Mouse (Mus musculus) T-helper 17 cell (primary cell): ENCODE measurements around the gene Susd1.

Experiments
- in situ Hi-C, 2 experiments: fragments of 300-600 bp; cut with MboI, MseI; formaldehyde crosslinking; loops; 1 replicate in 1 of 2; 2 replicates in 1 of 2; pipeline ENCODE4 v1.15.1; 2025; ENCODE audit warnings: high pct_unique_total_duplicates in 2 of 2

The Susd1 gene

GRCm38 (mm10) chr4:59349425-59350185 lies 88.8 kb downstream of the Susd1 start:
- in situ Hi-C loops = no loop called here

- in situ Hi-C loops = no loop called here
These were observed 97.7 kb downstream of the Susd1 start for GRCm38 (mm10) chr4:59340714-59341113.

- in situ Hi-C loops = no loop called here
These were observed 98.4 kb downstream of the Susd1 start for GRCm38 (mm10) chr4:59340046-59340445.

GRCm38 (mm10) chr4:59338896-59339535 lies 99.4 kb downstream of the Susd1 start:
- in situ Hi-C loops = loop anchor here (5.0 kb wide), 4 partner anchors 87 to 247 kb away; no protein-coding TSS in a partner anchor

GRCm38 (mm10) chr4:59337533-59337885 lies 100.9 kb downstream of the Susd1 start:
- in situ Hi-C loops = loop anchor here (5.0 kb wide), 4 partner anchors 85 to 245 kb away; no protein-coding TSS in a partner anchor

- in situ Hi-C loops = loop anchor here (5.0 kb wide), 4 partner anchors 85 to 245 kb away; no protein-coding TSS in a partner anchor
These were observed 101.4 kb downstream of the Susd1 start for GRCm38 (mm10) chr4:59336846-59337532.

GRCm38 (mm10) chr4:59336439-59336809 lies 102.0 kb downstream of the Susd1 start:
- in situ Hi-C loops = loop anchor here (5.0 kb wide), 4 partner anchors 84 to 244 kb away; no protein-coding TSS in a partner anchor

- in situ Hi-C loops = loop anchor here (5.0 kb wide), 4 partner anchors 84 to 244 kb away; no protein-coding TSS in a partner anchor
These were observed 102.6 kb downstream of the Susd1 start for GRCm38 (mm10) chr4:59335616-59336438.

- in situ Hi-C loops = loop anchor here (5.0 kb wide), 4 partner anchors 83 to 243 kb away; no protein-coding TSS in a partner anchor
These were observed 103.3 kb downstream of the Susd1 start for GRCm38 (mm10) chr4:59335101-59335500.

- in situ Hi-C loops = no loop called here
These were observed 104.2 kb downstream of the Susd1 start for GRCm38 (mm10) chr4:59334236-59334635.

- in situ Hi-C loops = no loop called here
These were observed 105.0 kb downstream of the Susd1 start for GRCm38 (mm10) chr4:59333424-59333895.

GRCm38 (mm10) chr4:59332691-59333423 lies 105.6 kb downstream of the Susd1 start:
- in situ Hi-C loops = no loop called here

- in situ Hi-C loops = no loop called here
These were observed 106.3 kb downstream of the Susd1 start for GRCm38 (mm10) chr4:59332089-59332488.

GRCm38 (mm10) chr4:59331633-59332032 lies 106.8 kb downstream of the Susd1 start:
- in situ Hi-C loops = no loop called here

GRCm38 (mm10) chr4:59330961-59331604 lies 107.3 kb downstream of the Susd1 start:
- in situ Hi-C loops = no loop called here

- in situ Hi-C loops = no loop called here
These were observed 108.8 kb downstream of the Susd1 start for GRCm38 (mm10) chr4:59329461-59330304.

- in situ Hi-C loops = no loop called here
These were observed 109.6 kb downstream of the Susd1 start for GRCm38 (mm10) chr4:59328821-59329220.

- in situ Hi-C loops = no loop called here
These were observed 110.4 kb downstream of the Susd1 start for GRCm38 (mm10) chr4:59327986-59328385.
